In the genomic region with DNA sequence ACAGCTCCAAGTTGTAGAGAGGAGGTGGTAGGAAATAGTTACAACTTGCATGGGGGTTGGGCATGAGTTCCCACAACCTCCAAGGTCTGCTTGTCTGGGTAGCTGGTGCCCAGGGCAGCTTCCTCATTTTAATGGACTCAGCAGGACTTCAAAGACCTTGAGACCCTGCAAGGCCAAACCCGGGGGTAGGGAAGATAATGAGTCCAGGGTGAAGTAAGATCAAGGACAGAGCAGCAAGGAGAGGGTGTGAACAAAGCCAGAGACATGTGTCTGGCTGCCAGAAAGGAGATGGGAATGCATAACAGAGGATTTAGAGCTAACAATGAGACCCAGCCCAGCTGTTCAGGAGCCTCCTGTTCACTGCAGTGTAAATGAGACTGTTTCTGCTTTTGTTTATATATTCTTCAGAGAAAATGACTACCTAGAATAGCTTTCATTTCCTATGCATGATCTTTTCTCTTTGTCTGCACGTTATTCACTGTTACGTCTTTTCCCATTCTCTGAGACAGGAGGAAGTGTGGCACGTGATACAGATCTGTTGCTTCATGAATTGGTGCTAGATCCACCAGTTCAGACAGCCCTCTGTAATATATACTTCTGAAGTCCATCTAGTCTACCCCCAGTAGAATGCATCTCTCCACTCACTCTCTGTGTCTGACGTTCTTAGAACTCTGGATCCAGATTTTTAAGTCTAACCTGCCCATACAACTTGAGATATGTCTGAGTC, we compare ENCODE assay signal across 23 mouse cellular contexts. TPM values are rescaled to one million over a fixed set of nuclear protein-coding genes. Genes with fewer than 3 reads are reported as not detected.
A peak's percentile ranks its signal among the peaks of the same experiment; 100 is the strongest.
DNase-seq lines count a peak whose midpoint lies in the region; ATAC-seq and TF ChIP-seq lines count a peak whose summit lies in the region.
"Had no signal": no experiment of that assay in that cellular context is flagged by ENCODE, and none has a peak within 500 bp of the region (broad histone marks: within the 10 kb centered on the region; RNA-seq: fewer than 3 reads in every experiment).

No protein-coding gene starts in this region.

- WGBS in heart, embryonic 12.5 days: 48% methylated on average over 5 of the region's 5 CpGs
- 55% methylated on average over 5 of the region's 5 CpGs for WGBS in forebrain, embryonic 13.5 days

- no peak overlapping the region for H3K27ac ChIP-seq in ES-E14 (ENCODE audit: insufficient read depth, low read depth, low read length, poor library complexity, severe bottlenecking)
- H3K27ac ChIP-seq in heart, embryonic 12.5 days (ENCODE audit: poor library complexity, severe bottlenecking): no peak overlapping the region
- H3K27ac ChIP-seq in forebrain, embryonic 13.5 days: no peak overlapping the region
- H3K27ac ChIP-seq: embryonic facial prominence, embryonic 13.5 days; hindbrain, embryonic 13.5 days; midbrain, embryonic 12.5 days had no signal

- H3K4me2 ChIP-seq in heart, embryonic 12.5 days: no peak overlapping the region
- H3K4me2 ChIP-seq in forebrain, embryonic 13.5 days: no peak overlapping the region
- H3K4me2 ChIP-seq: embryonic facial prominence, embryonic 13.5 days; heart, embryonic 11.5 days; hindbrain, embryonic 13.5 days; midbrain, embryonic 12.5 days had no signal

- no peaks in the 10 kb centered on the region for H3K27me3 ChIP-seq in heart, embryonic 12.5 days (replicated peaks)
- no peaks in the 10 kb centered on the region for H3K27me3 ChIP-seq in forebrain, embryonic 13.5 days
- H3K27me3 ChIP-seq: embryonic facial prominence, embryonic 13.5 days; hindbrain, embryonic 13.5 days; midbrain, embryonic 12.5 days had no signal

- H3K4me3 ChIP-seq in ES-E14 (ENCODE audit: insufficient read depth in 1 of 2, low read depth in 1 of 2, low read length in 2 of 2, poor library complexity in 1 of 2, severe bottlenecking in 1 of 2): no peak overlapping the region
- H3K4me3 ChIP-seq in heart, embryonic 12.5 days: no peak overlapping the region
- no peak overlapping the region for H3K4me3 ChIP-seq in forebrain, embryonic 13.5 days
- H3K4me3 ChIP-seq: embryonic facial prominence, embryonic 13.5 days; hindbrain, embryonic 13.5 days; midbrain, embryonic 12.5 days had no signal

- no peak overlapping the region for H3K9ac ChIP-seq in ES-E14 (ENCODE audit: insufficient read depth, low read depth, low read length, poor library complexity, severe bottlenecking)
- no peak overlapping the region for H3K9ac ChIP-seq in heart, embryonic 12.5 days
- no peak overlapping the region for H3K9ac ChIP-seq in forebrain, embryonic 13.5 days
- H3K9ac ChIP-seq: embryonic facial prominence, embryonic 13.5 days; hindbrain, embryonic 13.5 days; liver, postnatal 0 days; midbrain, embryonic 12.5 days had no signal

- peaks cover 2 to 6% of the 10 kb centered on the region in 2 experiments; a peak in 3 of 4 replicates for H3K4me1 ChIP-seq in ES-E14 (ENCODE audit: control insufficient read depth in 2 of 2, insufficient read depth in 2 of 2, low read length in 2 of 2, poor library complexity in 1 of 2)
- H3K4me1 ChIP-seq in heart, embryonic 12.5 days (replicated peaks): no peaks in the 10 kb centered on the region
- H3K4me1 ChIP-seq in forebrain, embryonic 13.5 days: no peaks in the 10 kb centered on the region
- H3K4me1 ChIP-seq: hindbrain, embryonic 13.5 days; midbrain, embryonic 12.5 days had no signal

- ATAC-seq in megakaryocyte progenitor cell, adult 5-6 weeks (replicated peaks; ENCODE audit: poor library complexity): peak; percentile 87
- ATAC-seq in heart, embryonic 12.5 days (ENCODE audit: insufficient number of reproducible peaks, low FRiP score): no peak
- ATAC-seq in forebrain, embryonic 13.5 days: no peak
- ATAC-seq: activated CD4-positive, CD25-positive, alpha-beta regulatory T cell, adult 4 months; forebrain, embryonic 16.5 days; inflammation-experienced regulatory T-cells, adult 6 months; liver, postnatal 0 days had no signal

- no peaks in the 10 kb centered on the region for H3K9me3 ChIP-seq in ES-E14 (ENCODE audit: control insufficient read depth, insufficient read depth, low read depth, low read length)
- H3K9me3 ChIP-seq in heart, embryonic 12.5 days (replicated peaks): no peaks in the 10 kb centered on the region
- no peaks in the 10 kb centered on the region for H3K9me3 ChIP-seq in forebrain, embryonic 13.5 days (replicated peaks)
- H3K9me3 ChIP-seq: embryonic facial prominence, embryonic 13.5 days; hindbrain, embryonic 13.5 days; midbrain, embryonic 12.5 days had no signal

- in situ Hi-C loops in ES-E14 (cut with MboI; ENCODE audit: low sequenced_read_pairs in 2 of 2, unreplicated experiment in 2 of 2): no loop called here

- no peaks in the 10 kb centered on the region for H3K36me3 ChIP-seq in ES-E14 (ENCODE audit: control insufficient read depth, insufficient read depth, low read length, poor library complexity, severe bottlenecking)
- no peaks in the 10 kb centered on the region for H3K36me3 ChIP-seq in heart, embryonic 12.5 days
- no peaks in the 10 kb centered on the region for H3K36me3 ChIP-seq in forebrain, embryonic 13.5 days (ENCODE audit: poor library complexity, severe bottlenecking)
- H3K36me3 ChIP-seq: embryonic facial prominence, embryonic 13.5 days; hindbrain, embryonic 13.5 days; midbrain, embryonic 12.5 days had no signal

- DNase-seq in ES-E14 (ENCODE audit: low read depth, low spot score) (peak; percentile 43), WW6 (ENCODE audit: low read depth, low spot score) (peak; percentile 14)
- peak; percentile 3 for DNase-seq in adrenal gland, postnatal 25 days
- no peak for DNase-seq in lung, adult 18-20 months
- DNase-seq: cerebellum, adult 9-11 months; heart, postnatal 14 days; kidney, adult 8-10 months; kidney, postnatal 14 days; left cerebral cortex, postnatal 4 days; liver, postnatal 0 days; lung, postnatal 36 days; spleen, adult 18-20 months; thymus, postnatal 4 days had no signal

TF ChIP-seq in ES-E14, 5 proteins besides CTCF, POLR2A, EP300 and RAD21:
- TF ChIP-seq CHD2 (IDR thresholded peaks at IDR 0.05; ENCODE audit: low read depth, low read length): no peak; the same call in 1 of the 2 replicates
- TF ChIP-seq MAFK (IDR thresholded peaks at IDR 0.05; ENCODE audit: insufficient read depth, low read depth, low read length): no peak
- TF ChIP-seq HCFC1 (IDR thresholded peaks at IDR 0.05; ENCODE audit: borderline replicate concordance, insufficient read depth, low read length): no peak
- no peak for TF ChIP-seq ZC3H11A (IDR thresholded peaks at IDR 0.05; ENCODE audit: borderline replicate concordance, low read depth, low read length)
- TF ChIP-seq ZNF384 (IDR thresholded peaks at IDR 0.05; ENCODE audit: low read depth, low read length): no peak

RNA-seq across cellular contexts. Expression of a gene that starts 60.0 kb away (rescaled TPM):
- total RNA-seq in ES-E14 (2012; rRNA removed): 225 and 241 TPM in 2 replicates
- 56.9 and 94.2 TPM in 2 replicates for total RNA-seq in adrenal gland, postnatal 25 days (2021)
- 64.9 and 95.9 TPM in 2 replicates for total RNA-seq in megakaryocyte progenitor cell, adult 5-6 weeks (2015)
- total RNA-seq in megakaryocyte progenitor cell, adult 5-6 weeks (2017): 33.3 and 46.0 TPM in 2 replicates
- polyA plus RNA-seq in heart, embryonic 12.5 days (2016; fragmentation: Nextera tagmentation; extraction: Ambion mirVana): 30.3 and 38.5 TPM in 2 replicates
- 35.2 and 46.4 TPM in 2 replicates for polyA plus RNA-seq in forebrain, embryonic 13.5 days (2015; fragmentation: Nextera tagmentation; extraction: Ambion mirVana)

Comparison
In these comparisons a context has a peak if more than half of its experiments do, and no peak if none do; other contexts are left out.
1. DNase-seq: peak in ES-E14 (single experiment), WW6 (single experiment) and adrenal gland, postnatal 25 days (single experiment); none in lung, adult 18-20 months (0 of 2).